Mouse (Mus musculus) retina, postnatal 7 days (tissue): Measurements from ENCODE around the gene Cmtm7.

Experiments
- DNase-seq: peaks from one replicate; pipeline ENCODE4 v3.0.0-alpha.2; 2012; ENCODE audit warnings: low read depth, low spot score

The Cmtm7 gene

DNA sequence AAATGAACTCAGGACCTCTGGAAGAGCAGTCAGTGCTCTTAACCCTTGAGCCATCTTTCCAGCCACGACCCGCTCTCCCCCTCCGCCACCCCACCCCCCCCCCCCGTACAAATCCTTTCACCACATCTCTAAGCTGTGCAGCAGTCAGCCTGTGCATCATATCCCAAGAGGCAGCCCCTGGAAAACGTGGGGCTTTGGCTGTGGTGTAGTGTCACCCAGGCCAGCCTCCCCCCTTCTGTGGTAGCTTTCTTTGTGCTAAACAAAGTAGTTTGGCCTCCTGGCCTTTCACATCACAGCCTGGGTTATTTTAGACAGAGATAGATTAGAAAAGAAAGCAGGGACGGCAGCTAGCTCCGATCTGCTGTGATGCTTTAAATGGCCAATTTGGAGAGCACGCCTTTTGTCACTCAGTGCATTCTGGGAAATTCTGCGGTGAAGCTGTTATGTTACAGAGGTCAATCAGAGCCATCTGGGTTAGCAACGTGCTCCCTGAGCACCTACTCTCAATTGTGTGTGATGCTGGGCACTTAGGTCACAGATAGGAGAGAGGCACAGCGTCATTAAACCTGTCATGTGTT lies 14.9 kb upstream of the Cmtm7 start:
- no peak for DNase-seq

DNA sequence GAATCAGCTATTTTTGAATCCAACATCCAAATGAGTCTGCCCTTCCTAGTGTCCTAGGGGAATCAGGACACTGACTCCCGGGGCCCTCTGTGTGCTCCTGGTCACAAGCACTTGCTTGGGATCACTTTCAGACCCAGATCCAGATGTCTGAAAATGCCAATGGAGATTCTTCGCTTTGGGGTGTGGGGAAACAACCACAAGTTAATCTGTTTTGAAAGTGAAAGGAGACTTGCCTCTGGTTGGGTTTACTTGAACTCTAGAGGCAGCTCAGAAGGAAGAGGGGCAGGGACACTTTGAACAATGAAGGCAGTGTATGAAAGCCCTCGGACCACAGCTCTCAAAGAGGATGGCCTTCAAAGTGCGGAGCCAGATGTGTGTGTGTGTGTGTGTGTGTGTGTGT lies 12.8 kb upstream of the Cmtm7 start:
- no peak for DNase-seq

DNA sequence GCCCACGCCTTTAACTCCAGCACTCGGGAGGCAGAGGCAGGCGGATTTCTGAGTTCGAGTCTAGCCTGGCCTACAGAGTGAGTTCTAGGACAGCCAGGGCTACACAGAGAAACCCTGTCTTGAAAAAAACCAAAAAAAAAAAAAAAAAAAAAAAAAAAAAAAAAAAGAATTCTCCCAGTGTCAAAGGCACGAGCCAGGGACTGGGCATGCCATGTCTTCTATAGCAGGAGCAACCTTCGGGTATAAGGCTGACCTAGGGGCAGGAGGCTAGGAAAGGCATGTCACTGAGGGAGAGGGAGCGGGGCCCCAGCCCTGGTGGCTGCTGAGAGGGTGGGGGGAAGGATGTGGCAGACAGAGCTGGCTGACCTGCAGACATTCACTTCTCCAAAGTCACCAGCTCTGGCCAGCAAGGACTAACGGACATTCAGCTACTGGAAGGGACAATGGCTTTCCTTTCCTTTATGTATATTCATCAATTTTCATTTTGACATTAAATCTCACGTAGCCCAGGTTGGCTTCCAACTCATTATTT lies 12.2 kb upstream of the Cmtm7 start:
- no peak for DNase-seq

DNA sequence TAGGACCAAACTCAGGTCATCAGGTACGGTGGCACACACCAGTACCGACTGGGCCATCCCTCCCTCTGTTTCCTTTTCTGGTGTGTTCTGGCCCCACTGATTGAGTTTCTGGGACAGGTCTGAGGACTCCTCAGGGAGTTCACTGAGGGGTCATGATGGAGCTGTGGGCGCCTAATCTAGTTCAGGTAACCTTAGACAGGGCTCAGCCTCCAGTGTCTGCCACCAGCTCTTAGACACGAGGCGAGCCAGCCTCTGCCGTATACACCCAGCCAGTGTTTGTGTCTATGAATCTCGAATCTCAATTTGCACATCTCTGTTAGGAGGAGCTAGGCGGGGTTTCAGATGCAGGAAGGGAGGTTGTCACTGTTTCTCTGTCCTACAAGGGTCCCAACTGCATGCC lies 8.3 kb upstream of the Cmtm7 start:
- DNase-seq: no peak

DNA sequence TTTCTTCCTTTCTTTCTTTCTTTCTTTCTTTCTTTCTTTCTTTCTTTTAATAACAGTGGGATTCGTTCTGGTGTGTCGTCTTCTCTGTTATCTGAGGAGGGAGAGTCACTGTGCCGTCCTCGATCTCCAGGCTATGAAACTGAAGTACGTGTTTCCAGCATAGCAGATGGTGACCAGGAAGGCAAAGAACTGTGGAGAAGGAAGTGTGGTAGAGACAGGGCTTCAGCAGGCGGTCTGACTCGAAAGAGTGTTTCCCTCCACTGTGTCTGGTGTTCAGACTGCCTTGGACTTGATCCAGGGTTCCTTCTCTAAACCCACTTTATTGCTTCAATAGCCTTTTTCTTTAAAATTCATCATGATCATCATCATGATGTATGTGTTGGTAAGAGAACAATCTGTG lies 7.9 kb upstream of the Cmtm7 start:
- DNase-seq: no peak

DNA sequence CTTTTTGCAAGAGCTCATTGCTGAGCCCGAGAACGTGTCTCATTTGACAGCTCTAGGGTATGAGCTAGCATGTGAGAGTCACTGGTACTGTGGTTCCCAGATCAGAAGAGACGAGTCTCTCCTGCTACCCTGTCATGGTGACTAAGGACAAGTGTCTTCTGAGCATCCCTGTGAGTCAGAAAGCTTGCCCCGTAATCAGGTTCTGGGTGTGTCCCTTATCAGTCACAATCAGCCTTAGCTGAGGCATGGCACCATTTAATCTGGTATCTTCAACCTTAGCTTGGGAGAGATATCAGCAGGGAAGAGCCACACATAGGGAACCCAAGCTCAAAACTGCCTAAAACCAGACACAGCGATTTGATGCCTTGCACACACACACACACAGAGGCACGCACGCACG lies 7.0 kb upstream of the Cmtm7 start:
- DNase-seq: no peak

DNA sequence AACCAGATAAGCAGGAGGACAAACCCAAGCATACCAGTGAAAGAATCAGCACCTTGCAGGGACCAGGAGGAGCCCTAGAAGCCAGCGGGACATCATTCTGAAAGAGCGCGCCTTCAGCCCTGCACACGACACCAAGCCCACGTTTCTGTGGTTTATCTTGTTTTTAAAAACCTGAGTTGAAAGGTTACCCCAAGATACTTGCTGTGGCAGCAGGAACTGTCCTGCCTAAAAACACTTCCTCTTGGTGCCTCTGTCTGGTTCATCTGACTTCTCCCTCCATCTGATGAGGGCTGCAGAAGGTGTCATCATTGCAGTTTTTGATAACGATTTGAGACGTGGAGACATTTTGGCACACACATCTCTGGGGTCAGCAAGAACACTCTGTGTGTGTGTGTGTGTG lies 6.1 kb upstream of the Cmtm7 start:
- DNase-seq: no peak

DNA sequence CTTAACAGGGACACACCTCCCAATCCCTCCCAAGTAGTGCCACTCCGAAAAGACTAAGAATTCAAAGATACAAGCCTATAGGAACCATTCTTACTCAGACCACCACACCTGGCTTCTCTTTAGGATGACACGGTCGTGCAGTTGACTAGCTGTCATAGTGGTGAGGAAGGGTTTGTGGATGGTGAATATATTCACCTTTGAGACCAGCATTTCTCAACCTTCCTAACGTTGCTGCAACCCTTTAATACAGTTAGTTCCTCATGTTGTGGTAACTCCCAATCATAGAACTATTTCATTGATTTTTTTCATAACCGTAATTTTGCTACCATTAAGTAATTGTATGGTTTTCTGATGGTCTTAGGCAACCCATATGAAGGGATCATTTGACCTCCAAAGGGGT lies 5.5 kb upstream of the Cmtm7 start:
- DNase-seq: no peak

DNA sequence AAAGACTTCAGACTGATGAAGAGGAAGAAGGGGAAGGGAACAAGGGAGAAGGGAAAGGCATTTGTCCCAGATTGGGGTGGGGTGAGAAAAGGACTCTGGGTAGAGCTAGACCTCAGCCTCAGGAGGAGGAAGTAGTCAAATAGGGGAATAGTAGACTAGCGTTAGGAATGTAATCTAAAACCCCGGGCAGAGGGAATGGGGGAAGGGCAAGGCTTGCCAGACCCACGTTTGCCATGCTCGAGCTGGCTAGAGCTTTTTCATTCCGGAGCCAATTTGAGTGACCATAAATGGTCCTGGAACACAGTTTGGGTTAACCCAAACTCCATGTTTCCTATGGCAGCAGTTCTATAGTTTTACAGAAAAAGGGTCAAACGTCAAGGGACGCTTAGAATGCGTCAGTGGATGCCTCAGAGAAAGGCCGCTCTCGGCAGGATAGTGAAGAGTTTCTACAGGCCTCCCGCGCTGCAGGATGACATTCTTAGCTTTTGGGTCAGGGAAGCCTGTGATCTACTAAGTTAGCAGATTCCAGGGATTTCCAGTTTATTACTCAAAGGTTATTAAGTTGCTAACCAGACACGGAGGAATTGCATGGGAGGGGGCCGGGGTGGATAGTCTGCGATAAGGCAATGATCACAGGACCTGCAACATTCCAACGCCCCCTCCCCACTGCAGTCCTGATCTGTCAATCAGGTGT lies 3.9 kb upstream of the Cmtm7 start:
- DNase-seq: no peak

DNA sequence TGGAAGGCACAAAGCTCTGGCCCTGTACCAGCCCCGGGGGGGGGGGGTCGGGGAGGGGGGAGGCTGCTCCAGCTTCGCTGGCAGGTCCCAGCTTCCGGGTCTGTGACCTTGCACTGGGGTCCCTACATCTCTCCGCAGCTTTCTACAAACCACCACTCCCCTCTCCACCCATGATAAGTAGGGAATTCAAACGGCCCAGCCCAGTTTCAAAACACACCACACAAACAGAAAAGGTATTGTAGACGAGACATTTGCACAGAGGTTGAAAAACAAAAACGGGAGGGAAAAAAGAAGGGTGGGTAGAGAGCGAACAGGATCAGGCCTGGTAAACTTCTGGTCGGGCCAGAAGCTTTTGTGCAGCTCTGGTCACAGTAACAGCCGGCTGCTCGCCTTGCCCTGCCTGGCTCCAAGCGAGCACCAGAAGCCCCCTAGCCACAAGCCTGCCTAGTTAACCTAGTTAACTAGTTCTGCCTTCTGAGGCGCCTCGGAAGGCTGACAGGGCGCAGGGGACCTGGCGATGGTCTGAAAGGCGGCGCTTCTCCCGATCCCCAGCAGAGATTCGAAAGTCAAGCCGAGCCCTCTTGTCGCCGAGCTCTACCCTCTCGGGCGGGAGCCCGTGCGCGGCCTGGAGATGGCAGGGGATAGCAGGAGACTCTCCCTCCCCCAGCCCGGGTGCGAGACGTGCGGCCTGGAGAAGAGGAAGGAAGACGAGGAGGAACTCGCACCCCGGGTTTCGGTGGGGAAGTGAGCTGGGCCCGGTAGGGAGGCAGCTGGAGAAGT lies 720 bp downstream of the Cmtm7 start:
- DNase-seq: no peak

DNA sequence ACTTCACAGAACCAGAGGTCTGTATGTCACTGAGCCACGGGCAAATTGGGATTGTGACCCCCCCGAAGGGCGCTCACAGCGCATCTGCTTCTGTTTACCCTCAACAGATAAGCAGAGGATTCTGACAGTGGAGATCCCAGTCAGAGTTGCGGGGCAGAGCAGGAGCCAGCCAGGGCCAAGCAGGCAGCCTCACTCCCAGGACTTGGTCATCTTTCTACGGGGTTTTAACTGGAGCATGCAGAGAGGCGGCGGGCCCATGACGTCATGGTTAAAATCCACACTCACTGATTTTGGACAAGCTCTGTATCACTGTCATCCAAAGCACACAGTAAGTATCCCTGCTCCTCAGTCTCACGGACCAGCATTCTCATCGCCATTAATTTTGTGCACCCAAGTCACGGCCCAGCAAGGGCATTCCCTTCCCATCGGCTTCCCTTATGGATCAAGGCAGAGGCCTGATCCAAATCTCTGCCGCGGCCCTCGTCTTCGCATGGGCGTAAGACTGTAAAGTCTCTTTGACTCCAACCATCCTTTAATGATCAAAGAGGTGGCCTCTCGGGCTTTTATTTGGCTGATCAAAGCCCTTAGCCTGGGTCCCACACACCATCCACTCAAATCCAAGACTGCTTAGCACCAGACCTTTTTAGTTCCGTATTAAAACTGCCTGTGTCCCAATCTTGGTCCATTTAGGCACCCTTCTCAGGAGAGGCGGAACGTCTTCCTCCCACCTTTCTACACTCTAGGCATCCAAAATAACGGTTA lies 1.5 kb downstream of the Cmtm7 start:
- no peak for DNase-seq

DNA sequence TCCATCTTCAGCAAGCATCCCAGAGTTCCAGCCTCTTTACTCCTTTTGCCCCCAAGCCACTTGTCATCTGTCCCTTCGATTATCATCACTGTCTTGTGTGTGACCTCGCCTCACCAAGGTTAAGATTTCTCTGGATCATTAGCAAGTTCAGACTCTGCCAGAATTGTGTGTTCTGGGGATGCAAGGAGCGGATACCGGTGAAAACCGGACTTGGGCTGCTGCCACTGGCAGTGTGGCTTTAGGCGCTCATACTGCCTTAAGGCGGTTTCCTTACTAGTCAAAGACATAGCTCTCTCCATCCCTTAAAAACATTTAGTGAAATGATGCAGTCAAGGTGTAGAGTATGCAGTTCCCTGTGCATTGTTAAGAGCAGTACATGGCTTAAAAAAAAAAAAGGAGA lies 2.8 kb downstream of the Cmtm7 start:
- DNase-seq: no peak

DNA sequence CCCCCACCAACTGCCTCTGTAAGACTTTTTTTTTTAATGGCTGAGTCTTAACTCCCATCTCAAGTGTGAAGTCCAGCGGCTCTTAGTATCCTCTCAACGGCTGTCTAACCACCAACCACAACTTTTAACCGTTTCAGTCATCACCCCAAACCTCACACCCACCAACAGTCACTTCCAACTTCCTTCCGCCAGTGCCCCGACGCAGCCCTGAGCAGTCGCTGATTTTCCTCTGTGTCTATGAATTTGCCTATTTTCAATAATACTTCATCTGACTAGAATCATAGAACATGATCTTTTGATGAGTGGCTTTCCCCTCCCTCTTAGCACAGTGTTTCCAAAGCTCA lies 3.6 kb downstream of the Cmtm7 start:
- DNase-seq: no peak

DNA sequence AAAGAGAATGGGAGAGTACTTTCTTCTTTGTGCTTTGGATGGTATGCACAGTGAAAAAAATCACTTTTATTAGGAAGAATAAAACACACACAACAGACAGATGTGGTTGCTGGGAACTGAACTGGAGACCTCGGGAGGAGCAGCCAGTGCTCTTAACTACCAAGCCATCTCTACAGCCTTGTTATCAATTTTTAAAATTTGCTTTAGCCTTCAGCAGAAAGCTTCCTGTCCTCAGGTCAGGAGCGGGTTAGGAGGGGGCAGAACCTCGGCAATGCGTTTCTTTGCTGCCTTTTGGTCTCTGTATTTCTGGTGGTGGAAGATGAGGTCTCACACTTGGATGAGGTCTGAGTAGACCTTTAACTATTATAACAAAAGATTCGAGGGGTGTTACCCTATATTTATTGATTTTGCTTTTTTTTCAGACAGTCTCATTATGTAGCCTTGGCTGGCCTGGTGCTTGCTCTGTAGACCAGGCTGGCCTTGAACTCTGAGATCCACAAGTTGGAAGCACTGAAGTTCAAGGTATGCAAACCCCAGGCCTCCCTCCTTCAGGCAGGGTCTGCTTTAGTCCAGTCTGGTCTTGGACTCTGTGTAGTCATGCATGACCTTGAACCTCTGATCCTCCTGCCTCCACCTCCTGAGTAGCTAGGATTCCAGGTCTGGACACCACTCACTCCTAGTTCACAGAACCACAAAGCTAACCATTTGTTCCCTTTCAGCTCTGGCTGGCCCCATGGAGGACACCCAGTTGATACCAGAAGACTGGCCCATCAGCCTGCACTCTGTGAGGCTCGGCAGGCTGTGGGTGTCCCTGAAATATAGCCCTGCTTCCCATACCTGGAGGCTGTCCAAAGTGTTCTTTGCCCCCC lies 4.2 kb downstream of the Cmtm7 start:
- no peak for DNase-seq

DNA sequence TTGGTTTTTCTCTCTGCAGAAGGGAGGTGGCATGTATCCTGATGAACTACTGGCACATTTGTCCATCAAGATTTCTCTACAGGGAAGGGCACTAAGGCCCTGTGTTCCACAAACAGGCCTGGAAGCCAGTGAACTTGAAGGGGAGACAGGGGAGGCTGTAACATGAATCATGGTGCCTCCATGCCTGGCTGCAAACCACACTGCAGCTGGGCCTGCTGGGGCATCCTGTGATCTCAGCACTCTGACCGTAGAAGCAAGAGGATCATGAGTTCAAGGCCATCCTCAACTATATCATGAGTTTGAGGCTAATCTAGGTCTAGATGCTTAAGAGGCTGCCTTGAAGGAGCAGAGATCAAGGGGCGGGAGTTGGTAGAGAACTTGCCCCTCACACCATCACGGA lies 5.3 kb downstream of the Cmtm7 start:
- no peak for DNase-seq

DNA sequence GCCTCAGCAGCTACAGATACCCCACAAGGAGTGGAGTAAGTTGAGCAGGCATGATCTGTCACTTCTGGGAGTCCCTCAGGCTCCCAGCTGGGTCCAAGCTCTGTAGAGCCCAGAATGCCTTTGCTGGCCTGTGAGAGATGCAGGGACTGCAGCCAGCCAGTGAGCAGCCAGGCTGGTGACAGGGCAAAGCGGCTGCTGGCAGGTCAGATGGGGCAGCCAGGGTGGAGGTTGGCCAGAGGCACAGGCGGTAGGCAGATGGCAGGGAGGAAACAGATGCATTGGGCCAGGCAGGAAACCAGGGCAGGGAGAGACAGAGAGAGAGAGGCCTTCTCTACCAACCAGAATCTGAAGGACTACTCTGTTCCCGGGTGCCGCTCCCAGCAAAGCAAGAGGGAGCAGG lies 6.4 kb downstream of the Cmtm7 start:
- DNase-seq: no peak

DNA sequence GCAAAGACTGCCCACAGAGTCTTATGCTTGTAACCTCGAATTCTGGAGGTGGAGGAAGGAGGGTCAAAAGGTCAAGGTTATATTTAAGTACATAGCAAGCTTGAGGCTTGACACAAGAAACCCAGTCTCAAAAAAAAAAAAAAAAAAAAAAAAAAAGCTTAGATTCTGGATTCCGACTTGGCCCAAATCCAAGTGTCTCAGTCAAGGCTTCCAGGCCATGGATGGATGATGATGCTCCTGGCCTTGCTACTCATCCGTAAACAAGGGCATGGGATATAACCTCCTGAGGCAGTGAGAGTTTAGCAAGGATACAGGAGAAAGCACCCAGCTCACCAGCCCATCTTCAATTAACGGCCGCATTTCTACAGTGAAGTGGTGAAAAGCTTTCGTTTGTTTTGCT lies 7.0 kb downstream of the Cmtm7 start:
- DNase-seq: no peak

DNA sequence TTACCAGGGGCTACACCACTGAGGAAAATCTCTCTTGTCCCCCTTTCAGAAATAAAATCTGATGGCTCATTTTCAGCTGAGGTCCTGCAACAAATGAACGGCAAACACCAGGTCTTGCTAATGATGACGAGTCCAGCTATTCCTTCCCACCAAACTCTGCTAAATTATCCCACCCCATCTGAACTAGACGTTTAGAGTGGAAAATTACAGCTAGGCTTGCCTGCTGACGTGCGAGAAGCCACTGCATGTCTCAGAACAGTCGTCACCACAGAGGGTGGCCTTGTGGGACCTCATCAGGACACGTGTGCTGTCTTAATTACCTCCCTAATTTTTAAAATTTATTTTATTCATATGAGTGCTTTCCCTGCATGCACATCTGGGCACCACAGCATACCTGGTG lies 10.1 kb downstream of the Cmtm7 start:
- no peak for DNase-seq

DNA sequence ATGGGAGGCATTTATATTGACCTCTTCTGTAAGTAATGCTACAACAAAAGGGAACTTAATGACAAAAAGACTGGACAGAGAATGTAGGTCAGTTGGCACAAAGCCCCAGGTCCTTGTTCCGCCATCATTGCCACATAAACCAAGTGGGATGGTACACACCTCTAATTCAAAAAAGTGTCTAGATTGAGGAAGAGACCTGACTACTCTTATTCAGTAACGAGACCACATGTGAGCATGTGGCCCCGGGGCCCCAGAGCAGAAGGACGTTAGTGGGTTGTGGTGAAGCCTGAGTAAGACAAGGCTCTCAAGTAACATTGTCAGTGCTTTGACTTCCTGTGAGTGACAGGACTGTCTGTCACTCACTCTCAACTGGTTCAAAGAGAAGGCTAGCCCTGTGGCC lies 11.4 kb downstream of the Cmtm7 start:
- DNase-seq: no peak

DNA sequence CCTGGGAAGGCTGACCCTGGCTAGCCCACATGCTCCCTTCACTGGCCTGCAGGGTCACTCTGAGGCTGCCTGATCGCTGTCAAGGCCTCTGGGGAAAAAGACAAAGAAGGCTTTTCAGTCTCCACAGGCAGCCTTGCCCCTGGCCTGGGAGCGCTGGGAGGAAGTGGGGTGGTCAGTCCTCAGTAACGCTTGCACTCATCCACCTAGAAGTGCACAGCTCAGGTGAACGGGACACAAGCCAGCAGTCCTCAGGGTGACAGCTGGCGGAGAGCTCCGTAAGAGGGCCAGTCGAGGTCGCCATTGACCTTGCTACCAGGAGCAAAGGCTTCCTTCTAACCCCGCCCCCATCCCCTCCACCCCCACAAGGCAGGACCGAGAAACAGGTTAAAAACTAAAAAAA lies 13.6 kb downstream of the Cmtm7 start:
- DNase-seq: no peak

DNA sequence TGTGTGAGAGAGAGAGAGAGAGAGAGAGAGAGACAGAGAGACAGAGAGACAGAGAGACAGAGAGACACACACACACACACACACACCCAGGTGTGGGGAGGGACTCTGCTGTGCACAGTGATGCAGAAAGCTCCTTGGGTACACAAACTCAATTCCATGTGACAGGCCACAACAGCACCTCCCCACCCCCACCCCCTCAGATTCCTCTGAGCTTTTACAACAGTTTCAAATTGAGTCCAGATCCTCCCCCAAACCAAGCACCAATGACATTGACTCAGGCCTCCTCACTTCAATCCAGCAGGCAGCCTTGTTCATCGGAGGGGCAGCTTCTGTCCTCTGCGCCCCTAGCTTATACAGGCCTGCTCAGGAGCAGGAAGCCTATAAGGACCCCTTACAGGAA lies 14.1 kb downstream of the Cmtm7 start:
- no peak for DNase-seq
